29 mouse cellular contexts compared by ENCODE assay signal in genomic region chr1:136120785-136121184, GRCm38 (mm10). TPM values are rescaled to one million over a fixed set of nuclear protein-coding genes. Genes with fewer than 3 reads are reported as not detected.
DNase-seq lines count a peak whose midpoint lies in the region; ATAC-seq and TF ChIP-seq lines count a peak whose summit lies in the region.
"Had no signal": no experiment of that assay in that cellular context is flagged by ENCODE, and none has a peak within 500 bp of the region (broad histone marks: within the 10 kb centered on the region; RNA-seq: fewer than 3 reads in every experiment).

No protein-coding gene starts in this region.

- H3K4me2 ChIP-seq in liver, embryonic 13.5 days = no peak overlapping the region
- H3K4me2 ChIP-seq: embryonic facial prominence, embryonic 15.5 days; forebrain, embryonic 12.5 days; heart, embryonic 15.5 days; hindbrain, embryonic 13.5 days; midbrain, embryonic 11.5 days; neural tube, embryonic 13.5 days had no signal

- H3K9ac ChIP-seq in liver, embryonic 13.5 days = no peak overlapping the region
- H3K9ac ChIP-seq: embryonic facial prominence, embryonic 15.5 days; forebrain, embryonic 12.5 days; forebrain, postnatal 0 days; heart, embryonic 15.5 days; hindbrain, embryonic 13.5 days; neural tube, embryonic 13.5 days had no signal

- 36% methylated on average over 6 of the region's 6 CpGs for WGBS in liver, embryonic 13.5 days (ENCODE audit: insufficient replicate concordance)
- 58% methylated on average over 6 of the region's 6 CpGs for WGBS in small intestine, adult 2 months

- no peak overlapping the region for H3K27ac ChIP-seq in liver, embryonic 13.5 days
- peak overlapping the region; percentile 96 for H3K27ac ChIP-seq in small intestine, adult 2 months (ENCODE audit: insufficient read depth, low read depth, low read length)
- H3K27ac ChIP-seq: embryonic facial prominence, embryonic 10.5 days; embryonic facial prominence, embryonic 15.5 days; forebrain, embryonic 12.5 days; heart, embryonic 15.5 days; hindbrain, embryonic 13.5 days; neural tube, embryonic 13.5 days had no signal

- TF ChIP-seq CTCF in small intestine, adult 2 months (IDR thresholded peaks at IDR 0.05; ENCODE audit: extremely low read depth, insufficient read length, insufficient replicate concordance, low read depth, low read length) = no peak

- H3K4me3 ChIP-seq in liver, embryonic 13.5 days (replicated peaks) = no peak overlapping the region
- no peak overlapping the region for H3K4me3 ChIP-seq in small intestine, adult 2 months (ENCODE audit: low read depth, low read length)
- H3K4me3 ChIP-seq: embryonic facial prominence, embryonic 10.5 days; embryonic facial prominence, embryonic 15.5 days; forebrain, embryonic 12.5 days; heart, embryonic 15.5 days; hindbrain, embryonic 13.5 days; neural tube, embryonic 13.5 days had no signal

- peaks cover 19% of the 10 kb centered on the region for H3K4me1 ChIP-seq in liver, embryonic 13.5 days (replicated peaks)
- peaks cover 42% of the 10 kb centered on the region for H3K4me1 ChIP-seq in small intestine, adult 2 months (ENCODE audit: control insufficient read depth, insufficient read depth, insufficient read length, low read length)

- H3K27me3 ChIP-seq in liver, embryonic 13.5 days = no peaks in the 10 kb centered on the region
- no peaks in the 10 kb centered on the region for H3K27me3 ChIP-seq in small intestine, adult 2 months (ENCODE audit: control insufficient read depth, insufficient read depth, low read length)
- H3K27me3 ChIP-seq: CH12.LX; embryonic facial prominence, embryonic 15.5 days; forebrain, embryonic 12.5 days; hindbrain, embryonic 13.5 days; neural tube, embryonic 13.5 days; Patski had no signal

- DNase-seq in thymus, postnatal 4 days = peak; percentile 49
- DNase-seq in thymus, postnatal 36 days = no peak
- DNase-seq in ZHBTc4 (ENCODE audit: low read depth, low spot score) = peak; percentile 45
- peak; percentile 53 for DNase-seq in liver, embryonic 13.5 days
- DNase-seq in heart, postnatal 4 days = no peak
- DNase-seq in spleen, adult 12 weeks (ENCODE audit: low spot score) = no peak
- DNase-seq: adrenal gland, postnatal 25 days; cerebellum, adult 8-10 months; cerebellum, postnatal 25 days; forebrain, postnatal 0 days; kidney, adult 11 months; kidney, postnatal 25 days; lung, adult 18-20 months; lung, postnatal 14 days; right cerebral cortex, postnatal 14 days; spleen, adult 18-20 months; thymus, adult 2 months had no signal

- no peak for TF ChIP-seq POLR2A in small intestine, adult 2 months (IDR thresholded peaks at IDR 0.05; ENCODE audit: low read depth, low read length)

- H3K9me3 ChIP-seq in liver, embryonic 13.5 days (replicated peaks) = no peaks in the 10 kb centered on the region
- H3K9me3 ChIP-seq: embryonic facial prominence, embryonic 10.5 days; embryonic facial prominence, embryonic 15.5 days; forebrain, embryonic 12.5 days; G1E; heart, embryonic 15.5 days; hindbrain, embryonic 13.5 days; neural tube, embryonic 13.5 days had no signal

- ATAC-seq in liver, embryonic 13.5 days (ENCODE audit: low read depth) = peak; percentile 29
- no peak for ATAC-seq in cerebellum, adult (ENCODE audit: insufficient number of reproducible peaks, low FRiP score, low TSS enrichment)
- ATAC-seq: forebrain, postnatal 0 days; Patski had no signal

- H3K36me3 ChIP-seq in liver, embryonic 13.5 days = no peaks in the 10 kb centered on the region
- H3K36me3 ChIP-seq in small intestine, adult 2 months (ENCODE audit: control insufficient read depth, insufficient read depth, low read length) = no peaks in the 10 kb centered on the region
- H3K36me3 ChIP-seq: embryonic facial prominence, embryonic 10.5 days; embryonic facial prominence, embryonic 15.5 days; forebrain, embryonic 12.5 days; G1E; heart, embryonic 15.5 days; hindbrain, embryonic 13.5 days; neural tube, embryonic 13.5 days had no signal

RNA-seq across cellular contexts. Expression of gene Kif21b, which starts 10.4 kb away (rescaled TPM):
- polyA plus RNA-seq in liver, embryonic 13.5 days (2015; fragmentation: Nextera tagmentation; extraction: Ambion mirVana) = 1.1 and 1.2 TPM in 2 replicates
- 12.4 and 28.6 TPM in 2 replicates for polyA plus RNA-seq in small intestine, adult 2 months (2012; rRNA removed)
- 1 to 10 TPM; 1.7 to 2.3 TPM for total RNA-seq in heart, postnatal 4 days (2021)

Comparison
In these comparisons a context has a peak if more than half of its experiments do, and no peak if none do; other contexts are left out.
1. DNase-seq: peak in thymus, postnatal 4 days (single experiment), ZHBTc4 (single experiment) and liver, embryonic 13.5 days (single experiment); none in thymus, postnatal 36 days (0 of 2), heart, postnatal 4 days (single experiment) and spleen, adult 12 weeks (single experiment).